Mouse (Mus musculus) hindbrain, embryonic 13.5 days (tissue): ENCODE data around the gene Rgs4. TPM values are rescaled to one million over a fixed set of nuclear protein-coding genes. Genes with fewer than 3 reads are reported as not detected.

Experiments
- ATAC-seq: fragments of 200-750 bp; cut with Nextera tagmentation; 2 replicates; pipeline ENCODE4 v1.8.0; 2017; ENCODE audit warnings: moderate TSS enrichment; ENCODE audit not compliant: low FRiP score
- H3K27ac ChIP-seq: fragments of 300-500 bp; sonication (generic); 2 replicates; pipeline ENCODE4 v1.5.1; 2015; ENCODE audit warnings: inconsistent platforms, mild to moderate bottlenecking, moderate library complexity
- H3K27me3 ChIP-seq: fragments of 300-500 bp; sonication (generic); 2 replicates; pipeline ENCODE4 v1.6.1; 2015; ENCODE audit warnings: mild to moderate bottlenecking, inconsistent platforms
- H3K36me3 ChIP-seq: fragments of 300-500 bp; sonication (generic); 2 replicates; pipeline ENCODE4 v1.6.1; 2015; ENCODE audit warnings: mild to moderate bottlenecking, inconsistent platforms
- H3K4me1 ChIP-seq: fragments of 300-500 bp; sonication (generic); replicated peaks from 2 replicates; pipeline ENCODE4 v1.6.1; 2015; ENCODE audit warnings: inconsistent platforms
- H3K4me2 ChIP-seq: fragments of 300-500 bp; sonication (generic); 2 replicates; pipeline ENCODE4 v1.6.1; 2015; ENCODE audit warnings: inconsistent platforms, mild to moderate bottlenecking, moderate library complexity
- H3K4me3 ChIP-seq: fragments of 300-500 bp; sonication (generic); 2 replicates; pipeline ENCODE4 v1.5.1; 2015; ENCODE audit warnings: mild to moderate bottlenecking, inconsistent platforms
- H3K9ac ChIP-seq: fragments of 300-500 bp; sonication (generic); 2 replicates; pipeline ENCODE4 v1.6.1; 2015; ENCODE audit warnings: mild to moderate bottlenecking, inconsistent platforms
- H3K9me3 ChIP-seq: fragments of 300-500 bp; sonication (generic); 2 replicates; pipeline ENCODE4 v1.6.1; 2016; ENCODE audit warnings: inconsistent platforms
- WGBS: fragments of 180-500 bp; shearing (Covaris S2); methylation state at CpG from one replicate; pipeline ENCODE4 v1.1.7; 2015; 5-methylcytosine and 5-hydroxymethylcytosine counted together
- polyA plus RNA-seq: library from polyadenylated mRNA; unstranded; fragments of >200 nt; fragmentation: Nextera tagmentation; extraction: Ambion mirVana; gene quantifications from 2 replicates; pipeline ENCODE4 v1.2.1, GENCODE M21; 2015

Rgs4 gene
- polyA plus RNA-seq, 1 experiment from 2014 or later: 51.1 TPM

- no peak for ATAC-seq
- H3K9ac ChIP-seq: no peak overlapping the region
- 85% methylated on average over 6 of the region's 6 CpGs for WGBS
Observed at GRCm38 (mm10) chr1:169736139-169736538, 11.3 kb downstream of the Rgs4 start.

GRCm38 (mm10) chr1:169730599-169731100 lies 16.8 kb downstream of the Rgs4 start:
- Histone ChIP-seq H3K9me3 (no peaks in the 10 kb centered on the region), H3K36me3 (no peaks in the 10 kb centered on the region), H3K4me2 (no peak overlapping the region), H3K27ac (no peak overlapping the region), H3K27me3 (no peaks in the 10 kb centered on the region), H3K9ac (no peak overlapping the region), H3K4me1 (0 out of 2 replicates have a peak, but pooled peaks cover 4% of the 10 kb centered on the region), H3K4me3 (no peak overlapping the region)
- ATAC-seq: no peak
- 50% methylated on average over 7 of the region's 7 CpGs for WGBS

More at GRCm38 (mm10) chr1:169736139-169736538, 11.3 kb downstream of the Rgs4 start:
- no peak overlapping the region for H3K4me2 ChIP-seq
- no peak overlapping the region for H3K4me3 ChIP-seq
- H3K27me3 ChIP-seq: no peaks in the 10 kb centered on the region
- H3K36me3 ChIP-seq: no peaks in the 10 kb centered on the region
- H3K4me1 ChIP-seq: no peaks in the 10 kb centered on the region
- H3K27ac ChIP-seq: no peak overlapping the region
- H3K9me3 ChIP-seq: no peaks in the 10 kb centered on the region

- Histone ChIP-seq H3K9me3 (no peaks in the 10 kb centered on the region), H3K4me2 (no peak overlapping the region), H3K27me3 (no peaks in the 10 kb centered on the region), H3K36me3 (no peaks in the 10 kb centered on the region), H3K4me1 (0 out of 2 replicates have a peak, but pooled peaks cover 4% of the 10 kb centered on the region), H3K9ac (no peak overlapping the region), H3K4me3 (no peak overlapping the region), H3K27ac (no peak overlapping the region)
- no peak for ATAC-seq
- WGBS: 80% methylated on average over 3 of the region's 3 CpGs
Observed at GRCm38 (mm10) chr1:169726319-169726718, 21.1 kb downstream of the Rgs4 start.

GRCm38 (mm10) chr1:169721836-169722235 lies 25.6 kb downstream of the Rgs4 start:
- Histone ChIP-seq H3K4me3 (no peak overlapping the region), H3K9ac (no peak overlapping the region), H3K9me3 (no peaks in the 10 kb centered on the region), H3K36me3 (no peaks in the 10 kb centered on the region), H3K4me2 (no peak overlapping the region), H3K4me1 (no peaks in the 10 kb centered on the region), H3K27ac (no peak overlapping the region), H3K27me3 (no peaks in the 10 kb centered on the region)
- no peak for ATAC-seq
- 80% methylated on average over 2 of the region's 2 CpGs for WGBS

GRCm38 (mm10) chr1:169704395-169705087 lies 42.9 kb downstream of the Rgs4 start:
- ATAC-seq: no peak

GRCm38 (mm10) chr1:169699184-169699583 lies 48.3 kb downstream of the Rgs4 start:
- 97% methylated on average over 2 of the region's 2 CpGs for WGBS
- ATAC-seq: no peak

More at GRCm38 (mm10) chr1:169704395-169705087, 42.9 kb downstream of the Rgs4 start:
- no peak overlapping the region for H3K4me2 ChIP-seq
- H3K4me3 ChIP-seq: no peak overlapping the region
- WGBS: 91% methylated on average over 4 of the region's 4 CpGs
- no peaks in the 10 kb centered on the region for H3K27me3 ChIP-seq
- H3K9me3 ChIP-seq: no peaks in the 10 kb centered on the region
- H3K27ac ChIP-seq: no peak overlapping the region
- no peaks in the 10 kb centered on the region for H3K36me3 ChIP-seq
- no peaks in the 10 kb centered on the region for H3K4me1 ChIP-seq
- H3K9ac ChIP-seq: no peak overlapping the region

GRCm38 (mm10) chr1:169697236-169697635 lies 50.2 kb downstream of the Rgs4 start:
- H3K27ac ChIP-seq: no peak overlapping the region
- no peak overlapping the region for H3K4me2 ChIP-seq
- H3K9ac ChIP-seq: no peak overlapping the region
- H3K36me3 ChIP-seq: no peaks in the 10 kb centered on the region
- WGBS: 63% methylated on average over 4 of the region's 4 CpGs
- H3K4me3 ChIP-seq: no peak overlapping the region
- no peaks in the 10 kb centered on the region for H3K27me3 ChIP-seq
- H3K4me1 ChIP-seq: peaks cover 6% of the 10 kb centered on the region; the same call in 1 of the 2 replicates
- ATAC-seq: no peak
- H3K9me3 ChIP-seq: no peaks in the 10 kb centered on the region

More at GRCm38 (mm10) chr1:169699184-169699583, 48.3 kb downstream of the Rgs4 start:
- Histone ChIP-seq H3K27ac (no peak overlapping the region), H3K4me2 (no peak overlapping the region), H3K9ac (no peak overlapping the region), H3K9me3 (no peaks in the 10 kb centered on the region), H3K4me1 (no peaks in the 10 kb centered on the region), H3K4me3 (no peak overlapping the region), H3K27me3 (no peaks in the 10 kb centered on the region), H3K36me3 (no peaks in the 10 kb centered on the region)

- Histone ChIP-seq H3K4me2 (no peak overlapping the region), H3K27me3 (no peaks in the 10 kb centered on the region), H3K9me3 (no peaks in the 10 kb centered on the region), H3K9ac (no peak overlapping the region), H3K27ac (no peak overlapping the region), H3K4me3 (no peak overlapping the region), H3K36me3 (no peaks in the 10 kb centered on the region), H3K4me1 (peaks cover 6% of the 10 kb centered on the region; the same call in 1 of the 2 replicates)
- 89% methylated on average over 3 of the region's 3 CpGs for WGBS
- ATAC-seq: no peak
Observed at GRCm38 (mm10) chr1:169695356-169695755, 52.1 kb downstream of the Rgs4 start.

- no peaks in the 10 kb centered on the region for H3K36me3 ChIP-seq
- H3K9ac ChIP-seq: no peak overlapping the region
- no peak overlapping the region for H3K27ac ChIP-seq
- no peaks in the 10 kb centered on the region for H3K9me3 ChIP-seq
- H3K4me1 ChIP-seq: peaks cover 6% of the 10 kb centered on the region; the same call in 1 of the 2 replicates
- no peaks in the 10 kb centered on the region for H3K27me3 ChIP-seq
- ATAC-seq: no peak
- H3K4me3 ChIP-seq: no peak overlapping the region
- 49% methylated on average over 3 of the region's 3 CpGs for WGBS
- no peak overlapping the region for H3K4me2 ChIP-seq
Observed at GRCm38 (mm10) chr1:169693537-169693936, 53.9 kb downstream of the Rgs4 start.

GRCm38 (mm10) chr1:169693040-169693439 lies 54.4 kb downstream of the Rgs4 start:
- Histone ChIP-seq H3K4me3 (no peak overlapping the region), H3K4me1 (peaks cover 6% of the 10 kb centered on the region; the same call in 1 of the 2 replicates), H3K9ac (no peak overlapping the region), H3K9me3 (no peaks in the 10 kb centered on the region), H3K4me2 (no peak overlapping the region), H3K36me3 (no peaks in the 10 kb centered on the region), H3K27me3 (no peaks in the 10 kb centered on the region), H3K27ac (no peak overlapping the region)
- WGBS: 57% methylated on average over 2 of the region's 2 CpGs
- no peak for ATAC-seq
